Mouse (Mus musculus) hindbrain, embryonic 12.5 days (tissue): ENCODE data around the gene Ucp3. TPM values are rescaled to one million over a fixed set of nuclear protein-coding genes. Genes with fewer than 3 reads are reported as not detected.
A peak's percentile ranks its signal among the peaks of the same experiment; 100 is the strongest.

Experiments used
- ATAC-seq: fragments of 200-750 bp; cut with Nextera tagmentation; 2 replicates; pipeline ENCODE4 v1.8.0; 2017; ENCODE audit warnings: moderate TSS enrichment; ENCODE audit not compliant: low FRiP score
- H3K27ac ChIP-seq: fragments of 300-500 bp; sonication (generic); 2 replicates; pipeline ENCODE4 v1.5.1; 2016; ENCODE audit warnings: mild to moderate bottlenecking
- H3K27me3 ChIP-seq: fragments of 300-500 bp; sonication (generic); 2 replicates; pipeline ENCODE4 v1.6.1; 2016; ENCODE audit warnings: mild to moderate bottlenecking
- H3K36me3 ChIP-seq: fragments of 300-500 bp; sonication (generic); 2 replicates; pipeline ENCODE4 v1.6.1; 2016; ENCODE audit warnings: mild to moderate bottlenecking
- H3K4me1 ChIP-seq: fragments of 300-500 bp; sonication (generic); 2 replicates; pipeline ENCODE4 v1.6.1; 2016
- H3K4me2 ChIP-seq: fragments of 300-500 bp; sonication (generic); replicated peaks from 2 replicates; pipeline ENCODE4 v1.6.1; 2016; ENCODE audit warnings: mild to moderate bottlenecking
- H3K4me3 ChIP-seq: fragments of 300-500 bp; sonication (generic); 2 replicates; pipeline ENCODE4 v1.5.1; 2016; ENCODE audit warnings: mild to moderate bottlenecking
- H3K9ac ChIP-seq: fragments of 300-500 bp; sonication (generic); 2 replicates; pipeline ENCODE4 v1.6.1; 2016; ENCODE audit warnings: mild to moderate bottlenecking, moderate library complexity
- H3K9me3 ChIP-seq: fragments of 300-500 bp; sonication (generic); replicated peaks from 2 replicates; pipeline ENCODE4 v1.6.1; 2016; ENCODE audit warnings: mild to moderate bottlenecking
- WGBS: fragments of 180-500 bp; shearing (Covaris S2); methylation state at CpG from one replicate; pipeline ENCODE4 v1.1.7; 2016; 5-methylcytosine and 5-hydroxymethylcytosine counted together
- polyA plus RNA-seq: library from polyadenylated mRNA; unstranded; fragments of >200 nt; fragmentation: Nextera tagmentation; extraction: Ambion mirVana; gene quantifications from 2 replicates; pipeline ENCODE4 v1.2.1, GENCODE M21; 2016

Gene Ucp3
- polyA plus RNA-seq, 1 experiment from 2014 or later, result not detected

DNA sequence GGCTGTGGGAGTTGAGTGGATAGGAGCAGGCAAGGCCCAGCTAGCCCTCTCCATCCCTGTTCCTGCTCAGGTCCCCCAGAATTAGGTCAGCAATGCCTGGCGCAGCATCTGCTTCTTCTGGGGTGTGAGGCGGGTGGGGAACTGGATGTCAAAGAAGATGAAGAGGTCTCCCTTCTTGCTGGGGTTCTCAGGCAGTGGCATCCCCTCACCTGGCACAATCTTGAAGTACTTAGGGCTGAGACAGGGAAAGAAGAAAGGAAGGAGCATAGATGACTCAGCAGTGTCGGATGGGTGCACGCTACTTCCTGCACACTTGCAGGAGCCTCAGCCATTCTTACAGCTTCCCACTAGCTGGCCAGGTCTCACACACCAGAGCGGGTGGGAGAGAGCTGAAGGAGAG is 30.3 kb downstream of the Ucp3 start:
- H3K27me3 ChIP-seq, result no peaks in the 10 kb centered on the region
- 89% methylated on average over 5 of the region's 5 CpGs for WGBS
- no peaks in the 10 kb centered on the region for H3K4me1 ChIP-seq
- H3K4me3 ChIP-seq, result no peak overlapping the region
- no peak overlapping the region for H3K27ac ChIP-seq
- no peak overlapping the region for H3K9ac ChIP-seq
- no peaks in the 10 kb centered on the region for H3K9me3 ChIP-seq
- H3K4me2 ChIP-seq, result no peak overlapping the region
- ATAC-seq, result no peak
- H3K36me3 ChIP-seq, result peaks cover 6% of the 10 kb centered on the region; the same call in 1 of the 2 replicates

GRCm38 (mm10) chr7:100504740-100505487 is 32.1 kb downstream of the Ucp3 start:
- Histone ChIP-seq H3K4me2 (no peak overlapping the region), H3K9ac (no peak overlapping the region), H3K27me3 (no peaks in the 10 kb centered on the region), H3K4me1 (no peaks in the 10 kb centered on the region), H3K27ac (no peak overlapping the region), H3K36me3 (no peaks in the 10 kb centered on the region), H3K4me3 (no peak overlapping the region), H3K9me3 (no peaks in the 10 kb centered on the region)
- WGBS, result 84% methylated on average over 13 of the region's 13 CpGs
- no peak for ATAC-seq

GRCm38 (mm10) chr7:100506494-100506893 is 33.7 kb downstream of the Ucp3 start:
- H3K27ac ChIP-seq, result no peak overlapping the region
- H3K4me2 ChIP-seq, result no peak overlapping the region
- H3K36me3 ChIP-seq, result no peaks in the 10 kb centered on the region
- H3K4me3 ChIP-seq, result no peak overlapping the region
- WGBS, result 78% methylated on average over 4 of the region's 4 CpGs
- no peaks in the 10 kb centered on the region for H3K27me3 ChIP-seq
- H3K9me3 ChIP-seq, result no peaks in the 10 kb centered on the region
- ATAC-seq, result no peak
- no peak overlapping the region for H3K9ac ChIP-seq
- no peaks in the 10 kb centered on the region for H3K4me1 ChIP-seq

- Histone ChIP-seq H3K4me2 (no peak overlapping the region), H3K9me3 (no peaks in the 10 kb centered on the region), H3K4me3 (no peak overlapping the region), H3K27me3 (no peaks in the 10 kb centered on the region), H3K36me3 (no peaks in the 10 kb centered on the region), H3K4me1 (no peaks in the 10 kb centered on the region), H3K9ac (no peak overlapping the region), H3K27ac (no peak overlapping the region)
- ATAC-seq, result no peak
- WGBS, result 77% methylated on average over 3 of the region's 3 CpGs
These were observed 35.9 kb downstream of the Ucp3 start for GRCm38 (mm10) chr7:100508670-100509069.

DNA sequence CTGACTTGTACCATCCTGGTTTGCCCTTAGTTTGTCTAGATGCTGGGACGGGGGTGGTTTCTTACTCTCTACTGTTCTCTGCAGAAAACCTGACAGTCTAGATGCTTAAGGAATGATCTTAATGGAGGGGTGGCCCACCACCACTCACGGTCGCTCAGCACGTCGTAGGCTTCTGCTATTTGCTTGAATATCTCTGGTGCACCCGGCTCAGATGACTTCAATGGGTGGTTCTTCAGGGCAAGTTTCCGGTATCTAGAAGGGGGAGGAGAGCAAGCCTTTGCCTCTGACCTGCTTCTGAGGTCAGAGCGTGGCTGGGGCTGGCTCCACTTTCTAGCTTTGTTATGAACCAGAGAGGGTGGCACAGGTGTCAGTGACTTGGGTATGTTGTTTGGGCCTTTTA is 38.8 kb downstream of the Ucp3 start:
- no peaks in the 10 kb centered on the region for H3K27me3 ChIP-seq
- ATAC-seq, result no peak
- WGBS, result 84% methylated on average over 8 of the region's 8 CpGs
- no peaks in the 10 kb centered on the region for H3K36me3 ChIP-seq
- H3K9ac ChIP-seq, result no peak overlapping the region
- H3K4me2 ChIP-seq, result no peak overlapping the region
- no peaks in the 10 kb centered on the region for H3K4me1 ChIP-seq
- no peak overlapping the region for H3K4me3 ChIP-seq
- no peaks in the 10 kb centered on the region for H3K9me3 ChIP-seq
- no peak overlapping the region for H3K27ac ChIP-seq

GRCm38 (mm10) chr7:100514573-100514972 is 41.8 kb downstream of the Ucp3 start, which contains the start of gene Dnajb13:
TSS of gene Dnajb13 (minus strand) at chr7:100514960.
- Histone ChIP-seq H3K9ac (no peak within 1 kb of the TSS), H3K36me3 (no peaks in the 10 kb centered on the region), H3K4me3 (no peak within 1 kb of the TSS), H3K9me3 (no peaks in the 10 kb centered on the region), H3K27ac (no peak within 1 kb of the TSS), H3K27me3 (no peaks in the 10 kb centered on the region), H3K4me1 (0 out of 2 replicates have a peak, but pooled peaks cover 2% of the 10 kb centered on the region), H3K4me2 (peak within 1 kb of the TSS; percentile 17)
- 57% methylated on average over 11 of the region's 11 CpGs for WGBS
- no peak for ATAC-seq

DNA sequence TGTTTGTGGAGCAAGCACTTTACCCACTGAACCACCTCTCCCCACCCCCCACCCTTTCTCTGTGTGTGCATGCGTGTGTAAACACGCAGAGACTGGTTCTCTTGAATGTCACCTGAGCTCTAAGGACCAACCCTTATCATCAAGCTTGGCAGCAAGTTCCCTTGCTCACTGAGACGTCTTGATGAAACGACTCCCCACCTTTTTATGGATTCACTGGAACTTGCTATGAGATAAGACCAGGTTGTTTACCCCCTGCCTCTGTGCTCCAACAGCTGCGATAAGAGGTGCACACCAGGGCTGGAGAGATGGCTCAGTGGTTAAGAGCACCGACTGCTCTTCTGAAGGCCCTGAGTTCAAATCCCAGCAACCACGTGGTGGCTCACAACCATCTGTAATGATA is 47.4 kb downstream of the Ucp3 start:
- no peak overlapping the region for H3K9ac ChIP-seq
- 72% methylated on average over 7 of the region's 7 CpGs for WGBS
- no peak for ATAC-seq

GRCm38 (mm10) chr7:100520663-100521285 is 48.0 kb downstream of the Ucp3 start:
- H3K27ac ChIP-seq, result no peak overlapping the region
- H3K4me3 ChIP-seq, result no peak overlapping the region
- H3K27me3 ChIP-seq, result no peaks in the 10 kb centered on the region
- H3K9me3 ChIP-seq, result no peaks in the 10 kb centered on the region
- 21% methylated on average over 10 of the region's 10 CpGs for WGBS
- 0 out of 2 replicates have a peak, but pooled peaks cover 2% of the 10 kb centered on the region for H3K4me1 ChIP-seq
- no peak overlapping the region for H3K4me2 ChIP-seq
- no peaks in the 10 kb centered on the region for H3K36me3 ChIP-seq
- ATAC-seq, result peak; percentile 60; the same call in 1 of the 2 replicates
- no peak overlapping the region for H3K9ac ChIP-seq

More for the DNA sequence above, 47.4 kb downstream of the Ucp3 start:
- Histone ChIP-seq H3K27me3 (no peaks in the 10 kb centered on the region), H3K4me3 (no peak overlapping the region), H3K4me1 (0 out of 2 replicates have a peak, but pooled peaks cover 2% of the 10 kb centered on the region), H3K27ac (no peak overlapping the region), H3K9me3 (no peaks in the 10 kb centered on the region), H3K4me2 (no peak overlapping the region), H3K36me3 (no peaks in the 10 kb centered on the region)

GRCm38 (mm10) chr7:100522222-100522621 is 49.4 kb downstream of the Ucp3 start:
- Histone ChIP-seq H3K27me3 (no peaks in the 10 kb centered on the region), H3K9ac (no peak overlapping the region), H3K36me3 (no peaks in the 10 kb centered on the region), H3K4me2 (no peak overlapping the region), H3K27ac (no peak overlapping the region), H3K4me1 (0 out of 2 replicates have a peak, but pooled peaks cover 2% of the 10 kb centered on the region), H3K4me3 (no peak overlapping the region), H3K9me3 (no peaks in the 10 kb centered on the region)
- 82% methylated on average over 3 of the region's 3 CpGs for WGBS
- no peak for ATAC-seq

- no peaks in the 10 kb centered on the region for H3K27me3 ChIP-seq
- H3K4me3 ChIP-seq, result no peak overlapping the region
- H3K4me1 ChIP-seq, result no peaks in the 10 kb centered on the region
- no peak for ATAC-seq
- no peaks in the 10 kb centered on the region for H3K9me3 ChIP-seq
- no peak overlapping the region for H3K9ac ChIP-seq
- no peak overlapping the region for H3K27ac ChIP-seq
- H3K4me2 ChIP-seq, result no peak overlapping the region
- 74% methylated on average over 8 of the region's 8 CpGs for WGBS
- no peaks in the 10 kb centered on the region for H3K36me3 ChIP-seq
These were observed 51.9 kb downstream of the Ucp3 start for GRCm38 (mm10) chr7:100524669-100525068.

DNA sequence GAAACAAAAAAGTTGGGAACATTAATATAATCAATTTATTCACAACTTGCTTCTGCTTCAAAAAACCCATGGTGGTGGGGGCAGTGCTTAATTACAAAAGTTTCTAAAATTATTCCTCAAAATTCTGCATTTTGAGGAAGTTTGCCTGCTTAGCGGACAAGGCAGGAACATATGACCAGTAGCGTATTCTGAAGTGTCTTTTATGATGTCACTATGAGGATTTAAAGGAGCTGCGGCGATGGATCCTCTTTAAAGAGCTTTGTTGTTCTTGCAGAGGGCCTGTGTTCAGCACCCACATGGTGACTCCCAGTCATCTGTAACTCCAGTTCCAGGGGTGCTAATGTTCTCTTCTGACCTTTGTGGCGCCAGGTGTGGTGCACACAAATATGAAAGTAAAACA is 58.0 kb downstream of the Ucp3 start:
- no peaks in the 10 kb centered on the region for H3K9me3 ChIP-seq
- no peak overlapping the region for H3K9ac ChIP-seq
- ATAC-seq, result no peak
- no peaks in the 10 kb centered on the region for H3K36me3 ChIP-seq
- no peak overlapping the region for H3K27ac ChIP-seq
- no peaks in the 10 kb centered on the region for H3K27me3 ChIP-seq
- no peaks in the 10 kb centered on the region for H3K4me1 ChIP-seq
- WGBS, result 92% methylated on average over 5 of the region's 5 CpGs
- H3K4me2 ChIP-seq, result no peak overlapping the region
- no peak overlapping the region for H3K4me3 ChIP-seq

GRCm38 (mm10) chr7:100533503-100533902 is 60.7 kb downstream of the Ucp3 start:
- Histone ChIP-seq H3K27me3 (no peaks in the 10 kb centered on the region), H3K9ac (no peak overlapping the region), H3K4me2 (no peak overlapping the region), H3K36me3 (no peaks in the 10 kb centered on the region), H3K9me3 (no peaks in the 10 kb centered on the region), H3K4me1 (peaks cover 11% of the 10 kb centered on the region), H3K27ac (no peak overlapping the region), H3K4me3 (no peak overlapping the region)
- no peak for ATAC-seq
- WGBS, result 67% methylated on average over 2 of the region's 2 CpGs

- ATAC-seq, result no peak
- Histone ChIP-seq H3K4me3 (no peak overlapping the region), H3K36me3 (peaks cover 5% of the 10 kb centered on the region), H3K27me3 (no peaks in the 10 kb centered on the region), H3K4me1 (peaks cover 11% of the 10 kb centered on the region), H3K4me2 (no peak overlapping the region), H3K9me3 (no peaks in the 10 kb centered on the region), H3K9ac (no peak overlapping the region), H3K27ac (no peak overlapping the region)
- 83% methylated on average over 3 of the region's 3 CpGs for WGBS
These were observed 61.4 kb downstream of the Ucp3 start for GRCm38 (mm10) chr7:100534216-100534615.
